Mouse (Mus musculus) forebrain, embryonic 11.5 days (tissue): ENCODE measurements at regions not wholly inside any gene's neighbourhood (a gene's known extent, or its start where the extent isn't known, plus 50 kb on each side); places are given as distances from the start of the nearest gene placed in this dataset.

ENCODE experiments used
- ATAC-seq: fragments of 200-750 bp; cut with Nextera tagmentation; replicated peaks from 2 replicates; pipeline ENCODE4 v1.8.0; 2017; ENCODE audit warnings: moderate TSS enrichment; ENCODE audit not compliant: low FRiP score
- DNase-seq: peaks from one replicate; pipeline ENCODE4 v3.0.0-alpha.2; 2017; ENCODE audit warnings: low spot score
- H3K27ac ChIP-seq: fragments of 300-500 bp; sonication (generic); 2 replicates; pipeline ENCODE4 v1.5.1; 2014; ENCODE audit warnings: low read depth, low read length
- H3K27me3 ChIP-seq: fragments of 300-500 bp; sonication (generic); 2 replicates; pipeline ENCODE4 v1.6.1; 2014; ENCODE audit warnings: mild to moderate bottlenecking, low read length, mixed read lengths; ENCODE audit not compliant: control insufficient read depth, insufficient read depth
- H3K36me3 ChIP-seq: fragments of 300-500 bp; sonication (generic); 2 replicates; pipeline ENCODE4 v1.6.1; 2014; ENCODE audit warnings: mild to moderate bottlenecking, low read length, moderate library complexity, mixed read lengths; ENCODE audit not compliant: control insufficient read depth, insufficient read depth
- H3K4me1 ChIP-seq: fragments of 300-500 bp; sonication (generic); replicated peaks from 2 replicates; pipeline ENCODE4 v1.6.1; 2014; ENCODE audit warnings: low read length, mixed read lengths; ENCODE audit not compliant: control insufficient read depth, insufficient read depth
- H3K4me2 ChIP-seq: fragments of 300-500 bp; sonication (generic); 2 replicates; pipeline ENCODE4 v1.6.1; 2014; ENCODE audit warnings: low read depth, mild to moderate bottlenecking, low read length, moderate library complexity, mixed read lengths; ENCODE audit not compliant: severe bottlenecking
- H3K4me3 ChIP-seq: fragments of 300-500 bp; sonication (generic); 2 replicates; pipeline ENCODE4 v1.5.1; 2014; ENCODE audit warnings: low read depth, low read length
- H3K9ac ChIP-seq: fragments of 300-500 bp; sonication (generic); 2 replicates; pipeline ENCODE4 v1.6.1; 2014; ENCODE audit warnings: low read length
- H3K9me3 ChIP-seq: fragments of 300-500 bp; sonication (generic); 2 replicates; pipeline ENCODE4 v1.6.1; 2016; ENCODE audit warnings: low read length, mixed read lengths; ENCODE audit not compliant: control insufficient read depth
- WGBS: fragments of 180-500 bp; shearing (Covaris S2); extraction: QIAGEN DNeasy Blood & Tissue Kit; methylation state at CpG from one replicate; pipeline ENCODE4 v1.1.7; 2014; 5-methylcytosine and 5-hydroxymethylcytosine counted together

DNA sequence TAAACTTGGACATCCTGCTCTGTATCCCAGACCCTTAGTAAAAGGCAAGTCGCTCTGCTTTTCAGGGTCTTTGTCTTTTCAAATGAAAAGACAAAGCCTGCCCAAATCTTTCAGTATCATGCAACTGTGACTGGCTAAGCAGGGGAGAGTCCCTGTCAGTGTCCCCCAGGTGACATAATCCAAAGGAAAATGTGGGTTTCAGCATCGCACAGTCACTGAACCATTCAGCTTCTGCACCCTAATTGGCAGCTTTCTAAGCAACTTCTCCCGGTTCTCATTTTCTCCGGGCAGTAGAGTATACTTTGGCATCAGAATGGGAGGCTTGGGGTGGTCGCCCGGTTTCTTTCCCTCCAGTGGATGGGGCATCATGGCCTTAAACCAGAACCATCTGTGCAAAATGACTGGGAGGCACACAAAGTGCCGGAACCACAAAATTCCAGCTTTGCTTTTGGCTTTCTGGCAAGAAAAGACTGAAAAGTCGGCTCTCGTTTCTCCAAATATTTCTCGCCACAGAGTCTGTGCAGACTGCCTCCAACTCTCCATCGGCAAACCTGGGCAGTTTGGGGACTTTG is 228.3 kb downstream of the Lpin1 start:
- DNase-seq: no peak
- H3K4me1 ChIP-seq: no peaks in the 10 kb centered on the region
- no peak for ATAC-seq
- H3K27ac ChIP-seq: no peak overlapping the region
- no peak overlapping the region for H3K4me2 ChIP-seq
- no peak overlapping the region for H3K9ac ChIP-seq
- no peaks in the 10 kb centered on the region for H3K36me3 ChIP-seq
- H3K27me3 ChIP-seq: no peaks in the 10 kb centered on the region
- H3K9me3 ChIP-seq: no peaks in the 10 kb centered on the region
- WGBS: 77% methylated on average over 11 of the region's 11 CpGs
- no peak overlapping the region for H3K4me3 ChIP-seq

DNA sequence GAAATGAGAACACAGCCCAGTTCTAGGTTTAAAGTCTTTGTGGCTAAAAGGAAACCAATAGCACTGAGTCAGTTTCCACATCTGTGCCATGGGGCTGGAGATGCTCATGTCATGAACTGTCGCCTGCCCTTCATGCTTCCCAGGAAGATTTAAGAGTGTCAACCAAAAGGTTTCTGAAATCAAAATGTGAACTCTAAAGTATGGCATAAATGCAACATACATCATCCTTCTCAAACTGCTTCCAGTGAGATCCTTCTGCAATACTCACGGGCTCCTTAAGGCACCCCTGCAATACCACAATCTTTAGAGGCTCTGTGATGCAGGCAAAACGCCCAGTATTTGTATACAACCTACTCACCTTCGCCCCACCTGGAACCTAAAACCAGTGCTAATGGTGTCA is 229.7 kb downstream of the Lpin1 start:
- ATAC-seq: no peak
- WGBS: 79% methylated on average over 4 of the region's 4 CpGs
- H3K27me3 ChIP-seq: no peaks in the 10 kb centered on the region
- H3K9ac ChIP-seq: no peak overlapping the region
- H3K27ac ChIP-seq: no peak overlapping the region
- no peak overlapping the region for H3K4me3 ChIP-seq
- H3K4me2 ChIP-seq: no peak overlapping the region
- no peak for DNase-seq
- H3K9me3 ChIP-seq: no peaks in the 10 kb centered on the region
- H3K4me1 ChIP-seq: no peaks in the 10 kb centered on the region
- H3K36me3 ChIP-seq: no peaks in the 10 kb centered on the region

DNA sequence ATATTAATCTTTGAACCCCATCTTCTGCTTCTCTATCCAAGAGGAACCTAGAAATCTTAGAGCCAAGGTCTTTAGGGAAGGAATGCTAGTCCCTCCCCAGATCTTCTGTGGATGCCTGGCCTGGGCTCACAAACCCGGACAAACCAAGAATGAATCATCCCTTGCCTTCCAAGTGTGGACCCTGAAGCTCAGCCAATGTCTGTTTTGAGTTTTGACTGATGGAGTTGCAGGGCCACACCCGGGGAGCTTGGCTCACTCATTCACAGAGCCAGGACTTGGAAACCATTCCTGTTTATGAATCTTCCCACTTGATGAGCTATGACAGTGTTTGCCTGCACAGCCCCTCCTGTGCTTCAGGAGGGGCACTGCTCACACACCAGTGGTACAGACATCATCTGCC is 230.4 kb downstream of the Lpin1 start:
- Histone ChIP-seq H3K4me3 (no peak overlapping the region), H3K36me3 (no peaks in the 10 kb centered on the region), H3K9ac (no peak overlapping the region), H3K27ac (no peak overlapping the region), H3K4me1 (no peaks in the 10 kb centered on the region), H3K27me3 (no peaks in the 10 kb centered on the region), H3K9me3 (no peaks in the 10 kb centered on the region), H3K4me2 (no peak overlapping the region)
- no peak for ATAC-seq
- DNase-seq: no peak
- 78% methylated on average over 2 of the region's 2 CpGs for WGBS

DNA sequence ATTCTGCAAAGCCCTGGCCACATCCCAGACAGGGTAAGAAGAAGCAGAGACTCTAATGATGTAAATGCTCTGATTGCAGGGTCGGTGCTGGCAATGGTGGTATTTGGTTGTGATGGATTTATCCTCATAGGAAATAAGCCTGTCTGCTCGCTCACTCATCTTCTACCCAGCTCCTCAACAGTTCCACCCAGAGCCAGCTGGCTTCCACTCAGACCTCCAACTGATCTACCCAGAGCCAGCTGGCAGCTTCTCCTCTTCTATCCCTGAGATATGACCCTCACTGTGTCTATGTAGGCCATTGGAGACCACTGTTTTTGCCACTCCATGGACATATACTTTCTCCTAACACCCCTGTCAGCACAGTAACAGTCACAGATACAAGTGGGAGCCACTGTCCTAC is 231.4 kb downstream of the Lpin1 start:
- no peaks in the 10 kb centered on the region for H3K27me3 ChIP-seq
- H3K4me1 ChIP-seq: no peaks in the 10 kb centered on the region
- no peak for DNase-seq
- 92% methylated on average over 2 of the region's 2 CpGs for WGBS
- no peaks in the 10 kb centered on the region for H3K9me3 ChIP-seq
- no peak overlapping the region for H3K4me3 ChIP-seq
- H3K9ac ChIP-seq: no peak overlapping the region
- no peak overlapping the region for H3K27ac ChIP-seq
- H3K4me2 ChIP-seq: no peak overlapping the region
- ATAC-seq: no peak
- no peaks in the 10 kb centered on the region for H3K36me3 ChIP-seq

DNA sequence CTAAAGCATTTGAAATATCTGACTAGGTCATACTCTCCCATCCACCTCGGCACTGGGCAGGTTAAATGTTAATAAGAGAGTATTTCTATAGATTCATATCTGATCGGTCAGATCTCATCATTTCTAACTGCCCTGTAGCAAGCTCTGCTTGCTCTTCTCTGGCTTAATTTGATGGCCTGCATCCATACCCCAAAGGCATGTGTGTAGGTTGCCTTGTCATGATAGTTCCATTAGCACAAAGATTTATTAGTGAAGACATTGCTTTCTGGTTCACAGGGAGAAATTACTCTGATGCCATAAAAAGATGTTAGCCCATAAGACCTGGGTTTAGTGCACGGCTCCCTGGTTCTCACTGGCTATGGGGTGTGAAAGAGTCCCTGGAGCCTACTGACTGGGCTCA is 232.3 kb downstream of the Lpin1 start:
- ATAC-seq (no peak), DNase-seq (no peak)
- no peak overlapping the region for H3K4me2 ChIP-seq
- no peak overlapping the region for H3K27ac ChIP-seq
- H3K4me1 ChIP-seq: no peaks in the 10 kb centered on the region
- H3K4me3 ChIP-seq: no peak overlapping the region
- H3K27me3 ChIP-seq: no peaks in the 10 kb centered on the region
- H3K36me3 ChIP-seq: no peaks in the 10 kb centered on the region
- no peak overlapping the region for H3K9ac ChIP-seq
- no peaks in the 10 kb centered on the region for H3K9me3 ChIP-seq
- 85% methylated on average over 3 of the region's 3 CpGs for WGBS

DNA sequence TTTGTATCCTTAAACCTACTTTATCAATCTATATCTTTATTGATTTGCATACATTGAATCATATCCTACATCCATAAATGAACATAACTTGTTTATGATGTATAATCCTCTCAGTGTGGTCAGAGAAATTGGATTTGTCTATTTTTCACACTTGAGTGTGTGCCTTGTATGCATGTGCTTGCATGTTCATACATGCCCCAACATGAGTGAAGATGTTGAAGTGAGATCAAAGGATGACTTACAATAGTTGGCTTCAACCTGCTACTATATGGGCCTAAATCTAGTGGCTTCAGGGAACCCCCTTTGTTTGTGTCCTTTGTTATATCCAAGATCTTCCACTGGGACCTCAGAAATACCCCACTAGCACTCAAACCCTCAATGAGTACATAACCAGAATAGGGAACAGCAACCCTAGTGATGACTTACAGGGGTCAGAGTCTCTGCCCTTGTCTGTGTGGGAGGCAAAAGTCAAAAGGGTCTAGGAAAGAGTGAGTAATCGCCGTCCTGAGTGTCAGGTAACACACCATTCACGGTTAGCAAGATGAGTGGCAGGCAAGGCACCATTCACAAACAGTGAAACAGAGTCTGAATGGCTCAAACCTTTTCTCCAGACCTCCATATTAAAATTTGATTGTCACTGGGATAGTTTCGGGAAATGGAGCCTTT is 236.3 kb downstream of the Lpin1 start:
- 82% methylated on average over 4 of the region's 4 CpGs for WGBS

DNA sequence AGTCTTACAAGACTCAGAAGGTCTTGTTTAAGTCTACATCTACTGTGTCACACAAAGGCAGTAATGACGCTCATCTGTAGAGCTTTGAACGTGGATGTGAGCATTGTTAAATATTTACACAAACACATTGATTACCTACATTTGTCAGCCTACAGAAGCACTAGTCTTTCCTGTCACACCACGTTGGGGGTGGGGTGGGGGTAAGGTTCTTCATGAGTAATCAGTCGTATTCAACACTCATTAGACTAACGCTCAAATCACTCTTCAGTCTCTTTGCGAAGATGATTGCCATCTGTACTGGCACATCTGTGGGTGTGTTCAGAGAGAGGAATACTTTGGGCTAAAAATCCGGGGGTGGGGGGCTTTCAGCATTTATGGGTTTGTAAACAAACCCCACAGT is 240.7 kb downstream of the Lpin1 start:
- Histone ChIP-seq H3K9me3 (no peaks in the 10 kb centered on the region), H3K4me3 (no peak overlapping the region), H3K9ac (no peak overlapping the region), H3K36me3 (no peaks in the 10 kb centered on the region), H3K27ac (no peak overlapping the region), H3K27me3 (no peaks in the 10 kb centered on the region), H3K4me1 (no peaks in the 10 kb centered on the region), H3K4me2 (no peak overlapping the region)
- ATAC-seq (no peak), DNase-seq (no peak)
- 84% methylated on average over 7 of the region's 7 CpGs for WGBS

More for the DNA sequence above, 236.3 kb downstream of the Lpin1 start:
- ATAC-seq (no peak), DNase-seq (no peak)
- no peaks in the 10 kb centered on the region for H3K9me3 ChIP-seq
- H3K27me3 ChIP-seq: no peaks in the 10 kb centered on the region
- no peak overlapping the region for H3K4me2 ChIP-seq
- H3K27ac ChIP-seq: no peak overlapping the region
- no peak overlapping the region for H3K4me3 ChIP-seq
- no peaks in the 10 kb centered on the region for H3K36me3 ChIP-seq
- no peaks in the 10 kb centered on the region for H3K4me1 ChIP-seq
- H3K9ac ChIP-seq: no peak overlapping the region

DNA sequence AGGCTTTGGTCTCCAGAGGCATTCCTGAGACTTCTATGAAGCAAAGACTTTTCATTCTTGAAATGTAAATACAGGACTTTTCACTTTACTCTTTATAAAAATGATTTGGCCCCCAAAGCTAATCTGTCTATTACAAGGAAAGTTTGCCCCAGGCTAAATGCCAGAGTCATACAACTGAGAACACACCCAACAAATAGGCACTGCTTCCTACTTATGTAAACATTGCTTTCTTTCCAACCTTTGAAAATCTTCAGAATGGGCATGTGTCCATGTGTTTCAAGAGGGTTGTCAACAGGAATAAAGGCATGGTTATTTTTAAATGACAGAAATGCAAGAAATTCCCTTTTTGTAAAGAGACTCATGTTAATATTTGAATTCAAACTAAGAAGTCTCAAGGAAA is 248.4 kb downstream of the Lpin1 start:
- H3K36me3 ChIP-seq: no peaks in the 10 kb centered on the region
- DNase-seq: no peak
- no peaks in the 10 kb centered on the region; the same call in 1 of the 2 replicates for H3K9me3 ChIP-seq
- H3K4me2 ChIP-seq: no peak overlapping the region
- no peak overlapping the region for H3K4me3 ChIP-seq
- no peak for ATAC-seq
- no peak overlapping the region for H3K9ac ChIP-seq
- H3K27me3 ChIP-seq: no peaks in the 10 kb centered on the region
- H3K4me1 ChIP-seq: no peaks in the 10 kb centered on the region
- H3K27ac ChIP-seq: no peak overlapping the region

DNA sequence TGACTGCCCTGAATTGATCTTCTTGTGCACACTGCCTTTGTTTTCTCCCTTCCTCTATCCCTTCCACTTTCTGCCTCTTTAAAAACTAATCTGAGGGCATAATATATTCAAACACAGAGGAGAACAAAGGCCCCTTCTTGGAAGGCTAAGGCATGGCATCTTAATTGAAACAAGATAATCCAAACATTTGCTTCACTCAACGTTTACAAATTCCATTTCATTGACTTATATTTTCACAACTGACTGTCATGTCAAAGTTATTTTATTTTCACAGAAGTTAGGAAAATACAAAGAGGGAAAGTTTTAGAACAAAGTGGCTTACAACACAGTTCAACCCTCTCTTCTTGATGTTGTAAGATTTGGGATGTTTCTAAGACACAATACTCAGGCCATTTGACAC is 251.9 kb downstream of the Lpin1 start:
- Histone ChIP-seq H3K4me2 (no peak overlapping the region), H3K27ac (no peak overlapping the region), H3K9ac (no peak overlapping the region), H3K9me3 (no peaks in the 10 kb centered on the region; the same call in 1 of the 2 replicates), H3K36me3 (no peaks in the 10 kb centered on the region), H3K4me3 (no peak overlapping the region), H3K4me1 (no peaks in the 10 kb centered on the region), H3K27me3 (no peaks in the 10 kb centered on the region)
- 11% methylated on average over 1 of the region's 1 CpGs for WGBS
- DNase-seq (no peak), ATAC-seq (no peak)
